Mouse (Mus musculus): Measurements from ENCODE around the gene Slit3.

Gene Slit3

DNA sequence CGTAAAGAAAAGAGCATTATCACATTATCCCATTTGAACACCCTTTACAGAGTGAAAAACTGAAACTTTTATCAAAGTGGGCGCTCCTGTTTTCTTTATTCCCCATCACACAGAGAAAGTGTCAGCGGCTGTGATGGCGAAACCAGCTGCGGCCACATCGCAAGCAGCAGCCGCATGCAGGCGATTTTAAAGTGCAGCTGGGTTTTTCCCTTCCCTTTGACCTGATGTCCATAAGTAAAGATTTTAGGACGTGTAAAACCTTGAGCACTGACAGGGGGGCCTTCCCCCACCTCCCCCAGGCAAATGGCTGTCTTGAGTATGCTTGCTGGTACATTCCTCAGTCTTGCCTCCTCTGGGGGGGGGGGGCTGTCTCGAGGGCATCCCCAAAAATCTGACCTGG, 266.8 kb downstream of the Slit3 start:
- in situ Hi-C loops (cut with MboI; ENCODE audit: low sequenced_read_pairs), result no loop called here

DNA sequence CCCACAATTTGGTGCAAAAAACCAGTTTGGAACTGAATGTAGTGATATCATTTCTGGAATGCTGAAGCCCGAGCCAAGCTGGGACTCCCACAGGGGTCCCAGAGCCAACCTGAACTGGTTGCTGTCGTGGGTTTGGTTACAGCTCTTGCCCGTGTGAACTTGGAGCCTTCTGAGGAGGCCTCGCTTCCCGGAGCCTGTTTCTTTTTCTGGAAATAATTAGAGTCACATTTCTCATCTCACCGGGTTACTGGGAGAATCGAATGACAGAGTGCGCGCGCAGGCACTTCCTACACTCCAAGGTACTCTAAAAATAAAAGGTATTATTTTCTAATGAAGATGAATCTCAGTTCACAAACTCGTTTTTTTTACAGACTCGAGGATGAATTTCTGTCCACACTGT, 267.4 kb downstream of the Slit3 start:
- in situ Hi-C loops (cut with MboI; ENCODE audit: low sequenced_read_pairs), result no loop called here

DNA sequence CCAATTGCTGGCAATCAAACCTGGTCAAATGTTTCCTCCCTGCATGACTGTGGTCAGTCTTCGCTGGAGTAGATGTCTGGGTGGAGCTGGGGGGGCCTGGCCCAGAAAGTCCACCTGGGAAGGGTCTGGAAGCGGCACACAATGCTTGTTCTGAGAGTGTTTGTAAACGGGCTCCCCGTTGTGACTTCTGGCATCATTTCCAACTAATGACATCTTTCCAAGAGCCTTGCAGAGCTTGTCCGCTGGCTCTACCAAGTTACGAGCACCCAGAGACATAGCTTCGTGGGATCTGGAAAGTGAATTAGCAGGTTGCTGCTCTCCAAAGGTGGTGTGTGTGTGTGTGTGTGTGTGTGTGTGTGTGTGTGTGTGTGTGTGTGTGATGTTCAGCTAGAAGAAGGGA, 268.3 kb downstream of the Slit3 start:
- in situ Hi-C loops (cut with MboI; ENCODE audit: low sequenced_read_pairs), result no loop called here

DNA sequence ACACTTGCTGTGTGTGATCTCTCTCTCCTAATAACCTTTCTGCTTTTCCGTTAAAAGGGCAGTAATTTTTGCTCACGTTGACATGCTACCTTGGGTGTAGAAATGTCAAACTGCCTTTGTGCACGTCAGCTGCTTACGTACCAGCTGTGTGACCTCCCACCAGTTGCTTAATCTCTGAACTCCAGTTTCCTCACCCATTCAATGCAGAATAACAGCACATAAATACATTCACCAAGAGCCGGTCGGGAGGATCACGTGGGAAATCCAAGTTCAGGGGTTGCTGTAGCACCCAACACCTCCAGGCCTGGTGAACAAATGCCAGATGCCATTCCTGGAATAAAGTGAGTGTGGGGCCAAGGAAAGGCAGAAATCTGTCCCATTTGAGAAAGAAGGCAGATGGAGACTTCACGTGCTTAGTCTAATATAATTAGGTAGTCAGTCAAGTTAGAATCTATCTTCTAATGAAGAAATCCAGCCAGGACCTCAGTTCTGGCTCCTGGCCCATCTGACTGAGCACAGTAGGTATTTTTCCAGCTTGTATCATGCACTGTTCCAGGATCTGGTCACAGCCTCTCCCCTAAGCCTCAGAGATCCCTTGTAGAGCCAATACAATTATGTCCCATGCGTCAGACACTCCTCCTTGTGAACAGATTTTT, 268.9 kb downstream of the Slit3 start:
- in situ Hi-C loops (cut with MboI; ENCODE audit: low sequenced_read_pairs), result no loop called here

DNA sequence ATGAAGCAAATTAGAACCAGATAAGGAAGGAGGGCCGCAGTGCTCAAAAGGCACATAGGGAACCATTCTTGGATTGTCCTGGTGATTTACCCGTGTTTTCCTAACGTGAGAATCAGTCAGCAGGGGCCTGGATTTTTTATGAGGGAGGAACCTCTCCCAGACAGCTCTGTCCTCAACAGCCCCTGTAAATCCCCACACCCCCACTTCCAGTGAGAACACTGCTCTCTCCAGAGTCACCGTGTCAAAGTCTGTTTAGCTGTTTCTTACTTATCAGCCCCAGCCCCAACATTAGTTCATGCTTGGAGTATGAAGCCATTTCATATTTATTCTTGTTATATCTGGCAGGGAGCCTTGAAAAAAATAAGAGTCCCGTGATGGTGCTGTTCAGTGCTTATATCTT, 272.8 kb downstream of the Slit3 start:
- in situ Hi-C loops (cut with MboI; ENCODE audit: low sequenced_read_pairs), result no loop called here

DNA sequence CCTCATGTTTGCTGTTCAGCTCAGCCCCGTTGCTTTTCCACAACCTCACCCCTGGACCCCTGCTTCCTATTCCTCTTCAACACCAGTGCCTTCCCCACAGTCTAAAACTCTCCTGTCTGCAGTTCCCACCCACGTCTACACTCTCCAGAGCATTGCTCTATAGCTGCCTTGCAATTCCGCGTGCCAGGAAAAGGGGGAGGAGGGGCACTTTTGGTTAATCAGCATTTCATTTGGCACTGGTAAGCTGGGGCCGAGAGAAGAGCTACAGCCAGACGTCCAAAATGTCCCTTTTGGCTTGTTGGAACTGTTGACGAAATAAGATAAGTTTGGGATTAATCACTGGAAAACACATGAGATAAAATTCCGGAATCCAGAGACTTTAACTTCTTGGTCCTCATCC, 274.4 kb downstream of the Slit3 start:
- in situ Hi-C loops (cut with MboI; ENCODE audit: low sequenced_read_pairs), result no loop called here

DNA sequence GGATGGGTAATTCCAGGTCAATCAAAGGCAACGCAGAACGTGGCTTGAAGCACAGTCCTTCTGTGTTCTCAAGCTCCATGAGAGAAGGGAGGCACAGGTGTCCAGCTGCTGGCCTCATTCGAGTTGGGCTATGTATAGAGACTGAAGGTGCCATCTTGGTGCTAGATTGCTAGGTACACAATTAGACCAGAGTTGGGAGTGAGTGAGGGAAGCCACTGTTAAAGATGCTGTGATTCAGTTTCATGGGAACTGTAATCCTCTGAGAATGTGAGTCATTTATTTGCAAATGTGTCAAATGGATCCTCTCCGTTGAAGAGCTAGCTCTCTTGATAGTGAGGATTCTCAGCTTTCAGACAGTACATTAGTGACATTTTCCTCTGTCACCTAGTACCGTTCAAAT, 277.3 kb downstream of the Slit3 start:
- in situ Hi-C loops (cut with MboI; ENCODE audit: low sequenced_read_pairs), result no loop called here

DNA sequence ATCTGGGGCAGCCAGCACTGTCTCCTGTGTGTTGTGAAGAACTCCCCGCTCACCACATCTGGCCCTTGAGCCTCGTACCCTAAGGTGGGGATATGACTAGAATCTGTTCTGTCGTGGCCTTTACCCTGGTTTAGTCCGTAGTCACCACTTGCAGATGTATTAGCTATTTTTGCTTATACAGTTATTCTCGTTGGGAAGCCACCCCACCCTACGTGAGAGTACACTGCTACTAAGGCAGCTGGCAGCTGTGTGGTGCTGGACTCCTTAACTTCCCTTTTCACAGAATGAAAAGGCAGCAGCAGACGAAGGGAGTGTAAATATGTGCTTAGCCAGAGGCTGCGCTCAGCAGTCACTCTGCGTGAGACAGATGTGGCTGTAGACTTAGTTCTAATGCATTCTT, 282.5 kb downstream of the Slit3 start:
- in situ Hi-C loops (cut with MboI; ENCODE audit: low sequenced_read_pairs), result no loop called here

DNA sequence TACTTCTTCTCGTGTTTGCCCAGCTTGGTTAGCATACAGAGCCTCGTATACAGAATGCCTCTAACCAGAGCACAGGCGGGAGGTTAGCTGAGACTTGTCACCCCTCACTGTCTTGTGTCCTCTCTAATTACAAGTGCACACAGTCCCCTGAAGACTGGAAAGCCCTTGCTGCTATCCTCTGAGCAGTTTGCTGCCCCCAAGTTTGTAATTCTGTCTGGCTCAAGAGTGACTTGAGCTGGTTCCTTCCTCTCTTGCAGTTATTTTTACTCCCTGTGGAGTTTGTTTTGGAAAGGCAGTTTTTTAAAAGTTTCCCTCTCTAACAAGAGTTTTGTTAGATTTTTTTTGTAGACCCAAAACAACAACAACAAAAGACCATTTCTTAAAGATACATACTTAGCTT, 285.0 kb downstream of the Slit3 start:
- in situ Hi-C loops (cut with MboI; ENCODE audit: low sequenced_read_pairs), result no loop called here

DNA sequence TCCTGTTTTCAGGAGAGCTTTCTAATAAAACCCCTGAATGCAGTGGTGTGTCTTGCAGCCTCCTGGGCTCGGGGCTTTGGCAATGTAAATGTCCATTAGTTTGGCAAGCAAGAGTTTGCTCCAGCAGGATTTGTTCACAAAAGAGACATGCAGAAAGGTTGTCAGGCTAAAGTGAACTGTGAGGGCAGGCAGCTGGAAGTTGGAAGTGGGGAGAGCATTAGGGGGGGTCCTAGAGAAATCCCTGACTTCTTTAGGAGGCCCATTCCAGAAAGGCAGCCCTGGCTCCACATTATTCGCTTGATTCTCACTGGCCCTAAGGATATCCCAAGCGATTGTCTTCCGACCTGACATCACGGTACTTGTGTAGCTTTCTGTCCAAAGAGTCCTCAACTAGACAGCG, 285.5 kb downstream of the Slit3 start:
- in situ Hi-C loops (cut with MboI; ENCODE audit: low sequenced_read_pairs), result no loop called here

DNA sequence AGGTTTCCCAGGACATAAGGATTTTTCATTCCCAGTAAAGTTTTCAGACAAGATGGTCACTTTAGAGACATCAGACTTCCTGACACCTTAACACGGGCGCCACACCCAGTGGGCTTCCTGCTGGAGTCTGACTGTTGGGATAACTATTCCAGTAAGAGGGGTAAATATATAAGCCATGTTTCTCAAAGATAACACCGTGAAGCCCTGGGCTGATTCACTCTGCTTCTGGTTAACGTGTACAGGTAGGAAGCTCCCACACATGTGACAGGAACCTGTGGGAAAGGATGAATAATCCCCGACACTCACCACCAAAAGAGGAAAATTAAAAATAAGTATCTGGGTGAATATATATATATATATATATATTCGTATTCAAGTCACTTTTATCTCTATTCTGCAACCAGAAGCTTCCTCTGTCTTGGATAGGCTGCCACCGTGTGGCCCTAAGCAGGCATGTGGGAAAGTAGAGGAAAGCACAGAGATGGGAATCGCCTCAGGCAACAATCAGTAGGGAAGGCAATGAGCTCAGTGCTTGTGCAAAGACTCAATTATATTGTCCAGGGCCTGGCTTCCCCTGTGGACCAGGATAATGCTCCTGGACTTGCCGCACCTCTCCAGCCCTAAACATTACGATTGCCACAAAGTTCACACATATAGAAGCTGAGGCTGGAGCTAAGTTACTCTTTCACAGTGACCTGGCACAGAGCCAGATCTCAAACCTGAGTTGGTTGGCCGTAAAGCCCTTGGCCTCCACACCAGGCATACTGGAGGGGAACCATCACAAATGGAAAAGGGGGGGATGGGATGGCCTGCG, 286.5 kb downstream of the Slit3 start:
- in situ Hi-C loops (cut with MboI; ENCODE audit: low sequenced_read_pairs), result no loop called here

DNA sequence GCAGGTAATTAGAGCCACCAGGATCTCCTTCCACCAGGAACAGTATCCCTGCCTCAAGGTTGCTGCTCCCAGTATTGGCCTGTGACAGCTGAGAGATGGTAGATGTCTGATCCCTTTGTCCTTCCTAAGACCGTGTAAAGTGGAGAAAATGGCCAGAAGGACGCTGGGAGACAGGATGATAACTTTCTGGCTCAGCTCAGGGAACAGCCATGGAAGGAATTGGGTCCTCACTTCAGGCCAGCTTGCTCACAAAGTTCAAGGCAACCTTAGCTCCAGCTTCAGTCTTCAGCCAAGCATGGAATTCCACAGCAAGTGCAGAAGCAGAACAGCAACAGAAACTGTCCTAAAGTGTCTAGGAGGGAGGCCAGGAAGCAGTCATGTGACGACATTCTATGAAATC, 289.4 kb downstream of the Slit3 start:
- in situ Hi-C loops (cut with MboI; ENCODE audit: low sequenced_read_pairs), result no loop called here

DNA sequence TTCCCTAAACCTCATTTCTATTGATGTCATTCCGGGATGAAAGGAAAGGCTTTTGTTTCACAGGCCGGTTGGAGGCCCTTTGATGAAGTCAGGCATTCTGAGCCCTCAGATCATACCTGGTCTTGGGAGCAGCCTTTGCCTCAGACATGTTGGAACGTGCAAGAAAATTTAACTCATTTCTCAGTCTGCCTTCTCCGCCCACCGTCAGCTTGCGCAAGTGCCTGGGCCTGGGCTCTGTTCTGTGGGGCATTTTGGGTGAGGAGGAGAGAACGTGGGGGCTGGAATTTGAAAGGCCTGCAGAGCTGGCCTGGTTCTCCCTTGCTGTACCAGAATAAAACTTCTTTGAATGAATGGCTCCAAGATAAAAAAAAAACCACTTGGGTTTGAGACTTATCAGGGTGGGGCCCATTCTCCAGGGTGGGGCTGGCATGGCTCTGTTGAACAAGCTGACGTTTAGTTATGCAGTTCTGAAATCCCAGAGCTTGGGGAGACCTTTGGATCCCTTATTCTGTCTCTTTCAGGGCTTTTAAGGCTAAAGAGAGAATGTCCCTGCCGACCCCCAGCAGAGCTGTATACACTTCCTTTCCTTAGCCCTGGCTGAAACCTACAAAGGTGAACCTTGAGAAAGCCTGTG, 294.9 kb downstream of the Slit3 start:
- in situ Hi-C loops (cut with MboI; ENCODE audit: low sequenced_read_pairs), result no loop called here

DNA sequence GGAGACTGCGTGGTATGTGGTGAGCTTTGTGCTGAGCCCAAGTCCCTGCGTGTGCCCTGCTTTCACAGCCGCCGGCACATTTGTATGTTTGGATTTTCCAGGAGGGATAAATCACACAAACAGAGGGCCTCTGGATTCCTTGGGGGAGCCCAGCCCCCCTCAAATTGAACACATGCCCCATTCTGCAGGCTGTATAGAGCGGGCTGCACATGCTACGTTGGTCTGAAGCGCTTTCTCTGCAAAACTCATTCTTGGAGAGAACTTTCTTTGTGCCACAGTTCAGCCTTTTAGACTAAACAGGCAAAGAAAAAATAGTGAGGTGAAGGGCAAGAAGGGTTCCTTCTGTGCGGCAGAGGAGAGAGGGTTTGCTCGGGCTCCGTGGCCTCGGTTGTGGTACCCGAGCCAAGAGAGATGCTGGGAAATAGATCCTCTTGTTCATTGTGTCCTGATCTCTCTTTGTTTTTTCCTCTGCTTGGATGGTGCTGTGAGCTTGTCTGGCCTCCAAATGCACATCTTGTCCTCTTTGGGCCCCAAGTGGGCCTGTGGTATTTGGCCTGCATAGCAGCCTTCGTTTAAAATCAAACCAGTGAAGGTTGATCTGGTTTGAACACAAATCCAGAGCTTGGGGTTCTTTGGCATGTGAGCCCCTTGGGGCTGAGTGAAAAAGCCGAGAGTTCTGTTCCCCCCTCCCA, 295.5 kb downstream of the Slit3 start:
- in situ Hi-C loops (cut with MboI; ENCODE audit: low sequenced_read_pairs), result no loop called here

DNA sequence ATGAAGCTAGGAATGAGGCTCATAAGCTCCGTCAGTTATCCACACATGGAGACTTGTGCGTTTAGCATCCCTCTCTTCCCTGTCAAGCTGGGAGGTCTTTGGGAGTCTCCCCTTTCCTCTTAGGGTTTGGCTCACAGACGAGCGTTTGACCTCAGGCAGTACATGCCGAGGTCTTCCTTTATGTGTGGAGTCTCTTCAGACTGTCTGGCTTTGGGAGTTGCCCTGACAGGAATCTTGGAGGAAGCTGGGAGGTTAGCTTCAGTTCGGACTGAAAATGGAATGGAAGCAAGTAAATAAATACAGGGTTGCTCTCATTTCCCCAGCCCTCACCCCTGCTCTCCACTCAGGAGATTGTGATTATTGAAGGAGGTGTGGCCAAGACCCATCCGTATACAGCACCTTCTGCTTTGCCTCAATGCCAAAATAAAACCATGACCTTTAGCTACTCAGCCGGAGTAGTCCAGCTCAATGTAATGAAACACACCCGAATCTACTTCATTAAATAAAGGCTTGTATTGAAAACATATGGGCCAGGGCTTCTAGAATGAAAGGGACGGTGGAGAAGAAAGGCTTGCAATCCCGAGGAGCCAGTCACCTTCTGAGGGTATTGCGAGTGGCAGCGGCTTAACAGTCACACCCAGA, 297.0 kb downstream of the Slit3 start:
- in situ Hi-C loops (cut with MboI; ENCODE audit: low sequenced_read_pairs), result no loop called here

DNA sequence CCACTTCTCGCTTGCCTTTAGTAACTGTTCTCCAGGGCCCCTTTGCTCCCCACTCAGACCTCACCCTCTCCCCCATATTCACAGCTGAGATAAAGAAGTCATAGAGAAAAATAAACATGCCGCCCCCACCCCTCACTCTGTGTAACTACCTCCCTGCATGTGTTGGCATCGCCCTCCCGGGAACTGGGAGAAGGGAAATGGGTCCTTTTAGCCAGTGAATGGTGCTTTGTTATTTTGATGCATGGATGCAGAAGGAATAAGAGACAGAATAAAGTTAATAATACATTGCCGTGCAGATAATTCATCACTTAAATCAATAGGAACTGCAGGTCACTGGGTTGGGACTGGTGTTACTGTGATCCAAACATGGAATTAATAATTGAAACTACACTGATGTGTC, 298.0 kb downstream of the Slit3 start:
- in situ Hi-C loops (cut with MboI; ENCODE audit: low sequenced_read_pairs), result no loop called here

DNA sequence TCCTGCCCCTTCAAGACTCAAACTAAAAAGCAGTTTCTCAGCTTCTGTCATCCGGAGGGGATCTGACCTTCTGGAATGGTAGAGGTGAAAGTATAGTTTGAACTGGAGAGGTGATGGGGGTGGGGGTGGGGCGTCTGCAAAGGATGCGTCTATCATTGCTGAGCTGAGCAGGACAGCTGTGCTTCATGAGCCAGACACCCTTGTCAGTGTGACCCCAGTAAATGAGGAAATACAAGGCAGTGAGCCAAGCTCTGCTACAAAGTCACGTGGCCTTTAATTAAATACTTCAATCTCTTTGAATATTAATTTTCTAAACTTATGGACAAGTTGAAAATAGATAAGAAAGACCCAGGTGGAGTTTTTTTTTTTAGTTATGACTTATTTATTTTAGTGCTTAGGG, 300.7 kb downstream of the Slit3 start:
- in situ Hi-C loops (cut with MboI; ENCODE audit: low sequenced_read_pairs), result no loop called here

DNA sequence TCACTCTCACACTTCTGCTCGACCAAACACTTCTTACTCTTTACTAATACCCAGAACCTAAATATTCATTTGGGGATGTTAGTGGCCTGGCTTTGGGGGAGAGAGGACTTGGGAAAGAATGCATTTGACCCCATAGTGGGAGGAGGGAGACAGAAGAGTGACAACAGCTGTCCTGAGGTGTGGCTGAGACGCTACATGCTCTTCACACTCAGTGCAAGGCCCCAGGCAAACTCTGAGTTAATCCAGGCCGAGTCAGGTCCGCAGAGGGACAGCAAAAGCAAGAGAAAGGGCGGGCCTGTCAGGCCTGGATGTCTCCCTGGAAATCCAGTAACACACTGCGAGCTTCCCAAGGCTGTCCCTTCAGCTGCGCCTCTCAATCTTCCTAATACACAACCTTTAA, 307.0 kb downstream of the Slit3 start:
- in situ Hi-C loops (cut with MboI; ENCODE audit: low sequenced_read_pairs), result no loop called here

DNA sequence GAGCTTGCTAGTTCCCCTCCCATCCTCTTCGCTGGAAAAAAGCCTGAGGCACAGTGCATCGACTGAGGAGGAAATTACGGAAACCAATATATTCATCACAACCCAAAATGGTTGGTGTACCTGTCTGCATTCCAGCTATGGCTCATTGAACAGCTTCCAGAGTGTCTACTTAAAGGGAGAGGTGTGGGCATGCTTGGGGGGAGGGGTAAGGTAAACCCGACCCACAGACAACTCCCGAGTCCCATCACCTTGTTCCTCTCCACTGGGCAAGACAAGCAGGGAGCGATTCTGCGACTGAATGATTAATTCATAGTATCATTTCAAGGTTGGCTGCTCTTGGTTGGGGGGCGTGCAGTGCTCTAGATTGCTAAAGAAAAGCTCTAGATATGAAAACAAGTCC, 310.1 kb downstream of the Slit3 start:
- in situ Hi-C loops (cut with MboI; ENCODE audit: low sequenced_read_pairs), result no loop called here

DNA sequence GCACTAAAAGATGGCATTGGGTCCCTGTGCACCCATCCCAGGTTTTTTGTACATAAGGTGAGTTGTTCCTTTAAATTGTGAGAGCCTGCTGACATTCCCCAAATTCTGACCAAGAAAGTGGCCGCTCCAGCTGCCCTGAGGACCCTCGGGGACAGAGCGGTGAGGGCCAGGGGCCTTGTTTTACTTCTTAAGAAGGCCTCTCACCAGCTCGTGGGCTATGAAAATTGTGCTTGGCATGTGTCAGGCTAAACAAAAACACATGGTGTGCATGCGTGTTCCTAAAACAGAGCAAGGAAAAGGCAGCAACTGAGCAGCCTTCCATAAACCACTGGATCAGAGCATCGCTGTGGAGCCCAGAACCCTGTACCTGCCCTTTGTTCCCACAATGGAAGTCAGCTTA, 316.5 kb downstream of the Slit3 start:
- in situ Hi-C loops (cut with MboI; ENCODE audit: low sequenced_read_pairs), result no loop called here

DNA sequence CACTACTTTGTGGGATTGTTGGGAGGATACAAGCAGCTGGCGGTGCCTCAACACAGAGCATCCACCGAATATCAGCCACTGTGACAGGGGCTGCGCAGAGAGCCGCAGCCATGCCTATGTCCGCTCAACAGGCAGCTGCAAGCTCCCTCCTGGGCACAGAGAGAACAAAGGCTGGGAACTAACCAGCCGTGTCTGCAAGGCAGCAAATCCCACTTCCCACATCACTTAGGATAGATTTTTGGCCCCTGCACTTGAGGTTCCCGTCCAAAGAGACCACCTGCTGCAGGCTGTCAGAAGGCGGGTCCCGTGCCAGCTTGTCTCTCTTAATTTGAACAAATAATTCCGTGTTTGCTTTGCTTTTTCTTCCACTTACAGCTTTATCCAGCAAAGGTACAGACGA, 319.2 kb downstream of the Slit3 start:
- in situ Hi-C loops (cut with MboI; ENCODE audit: low sequenced_read_pairs), result no loop called here
